Mouse (Mus musculus): ENCODE measurements around the gene Apoc3. TPM values are rescaled to one million over a fixed set of nuclear protein-coding genes. Genes with fewer than 3 reads are reported as not detected.
A peak's percentile ranks its signal among the peaks of the same experiment; 100 is the strongest.

The Apoc3 gene
- total RNA-seq (2015; ENCODE audit: low replicate concordance), result not detected in 2 replicates
- not detected in 2 replicates for total RNA-seq (2017; ENCODE audit: low replicate concordance)

- no peak for ATAC-seq (replicated peaks; ENCODE audit: low FRiP score, poor library complexity, severe bottlenecking)
Measured at GRCm38 (mm10) chr9:46235596-46235648, at the start of gene Apoc3. Gene Apoc3 (minus strand): TSS chr9:46235636.

- peak; percentile 98 for ATAC-seq (replicated peaks; ENCODE audit: low FRiP score, poor library complexity, severe bottlenecking)
Measured at GRCm38 (mm10) chr9:46282631-46283436, 47.4 kb upstream of the Apoc3 start, which contains the start of gene Bud13. Gene Bud13 (plus strand): TSS chr9:46283008.

GRCm38 (mm10) chr9:46274494-46274893 is 39.1 kb upstream of the Apoc3 start:
- ATAC-seq (replicated peaks; ENCODE audit: low FRiP score, poor library complexity, severe bottlenecking), result no peak

- ATAC-seq (replicated peaks; ENCODE audit: low FRiP score, poor library complexity, severe bottlenecking), result peak; percentile 83
Measured at GRCm38 (mm10) chr9:46272677-46273454, 37.4 kb upstream of the Apoc3 start, which contains the start of gene Zpr1. Gene Zpr1 (plus strand): TSS chr9:46273064.

GRCm38 (mm10) chr9:46272070-46272469 is 36.6 kb upstream of the Apoc3 start:
- 0 out of 2 replicates have a peak, but pooled peaks have one; percentile 20 for ATAC-seq (replicated peaks; ENCODE audit: low FRiP score, poor library complexity, severe bottlenecking)

GRCm38 (mm10) chr9:46270782-46271181 is 35.3 kb upstream of the Apoc3 start:
- no peak for ATAC-seq (replicated peaks; ENCODE audit: low FRiP score, poor library complexity, severe bottlenecking)

- no peak for ATAC-seq (replicated peaks; ENCODE audit: low FRiP score, poor library complexity, severe bottlenecking)
Measured at GRCm38 (mm10) chr9:46269125-46269524, 33.7 kb upstream of the Apoc3 start.

- no peak for ATAC-seq (replicated peaks; ENCODE audit: low FRiP score, poor library complexity, severe bottlenecking)
Measured at GRCm38 (mm10) chr9:46268343-46268873, 33.0 kb upstream of the Apoc3 start, which contains the start of gene Apoa5. Gene Apoa5 (plus strand): TSS chr9:46268633.

GRCm38 (mm10) chr9:46261131-46261530 is 25.7 kb upstream of the Apoc3 start:
- no peak for ATAC-seq (replicated peaks; ENCODE audit: low FRiP score, poor library complexity, severe bottlenecking)

GRCm38 (mm10) chr9:46259111-46259510 is 23.7 kb upstream of the Apoc3 start:
- ATAC-seq (replicated peaks; ENCODE audit: low FRiP score, poor library complexity, severe bottlenecking), result no peak

GRCm38 (mm10) chr9:46257546-46257945 is 22.1 kb upstream of the Apoc3 start:
- no peak for ATAC-seq (replicated peaks; ENCODE audit: low FRiP score, poor library complexity, severe bottlenecking)

- no peak for ATAC-seq (replicated peaks; ENCODE audit: low FRiP score, poor library complexity, severe bottlenecking)
Measured at GRCm38 (mm10) chr9:46256658-46257385, 21.4 kb upstream of the Apoc3 start.

GRCm38 (mm10) chr9:46256177-46256576 is 20.7 kb upstream of the Apoc3 start:
- ATAC-seq (replicated peaks; ENCODE audit: low FRiP score, poor library complexity, severe bottlenecking), result no peak

GRCm38 (mm10) chr9:46246752-46247324 is 11.4 kb upstream of the Apoc3 start:
- no peak for ATAC-seq (replicated peaks; ENCODE audit: low FRiP score, poor library complexity, severe bottlenecking)

- ATAC-seq (replicated peaks; ENCODE audit: low FRiP score, poor library complexity, severe bottlenecking), result no peak
Measured at GRCm38 (mm10) chr9:46243584-46243983, 8.1 kb upstream of the Apoc3 start.

GRCm38 (mm10) chr9:46243122-46243521 is 7.7 kb upstream of the Apoc3 start:
- ATAC-seq (replicated peaks; ENCODE audit: low FRiP score, poor library complexity, severe bottlenecking), result no peak

- ATAC-seq (replicated peaks; ENCODE audit: low FRiP score, poor library complexity, severe bottlenecking), result no peak
Measured at GRCm38 (mm10) chr9:46241818-46242217, 6.4 kb upstream of the Apoc3 start.

- ATAC-seq (replicated peaks; ENCODE audit: low FRiP score, poor library complexity, severe bottlenecking), result no peak
Measured at GRCm38 (mm10) chr9:46240526-46241153, 5.2 kb upstream of the Apoc3 start, which contains the start of gene Apoa4. Gene Apoa4 (plus strand): TSS chr9:46240696.

GRCm38 (mm10) chr9:46238850-46239249 is 3.4 kb upstream of the Apoc3 start:
- no peak for ATAC-seq (replicated peaks; ENCODE audit: low FRiP score, poor library complexity, severe bottlenecking)

Data from erythroblast, adult 5-6 weeks (primary cell).